Mouse (Mus musculus): ENCODE results near the gene Sdk2.
A peak's percentile ranks its signal among the peaks of the same experiment; 100 is the strongest.

The Sdk2 gene

DNA sequence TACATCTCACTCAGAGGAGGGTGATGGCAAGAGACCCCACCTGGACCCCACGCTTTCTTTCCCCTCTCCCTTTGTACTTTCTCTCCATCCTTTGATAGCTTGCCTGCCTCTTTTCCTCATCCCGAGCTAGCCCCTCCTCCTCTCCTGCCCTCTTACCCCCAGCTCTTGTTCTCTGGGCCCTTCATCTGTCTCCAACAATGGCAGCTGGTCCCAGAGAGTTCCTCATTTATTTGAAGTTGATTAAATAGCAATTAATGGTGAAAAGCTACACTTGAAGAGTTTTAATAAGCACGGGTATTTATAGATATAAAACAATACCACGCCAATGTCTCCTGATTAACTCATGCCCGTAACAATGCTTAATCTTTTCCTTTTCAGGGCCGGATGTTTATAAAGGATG, 222.9 kb downstream of the Sdk2 start:
- DNase-seq (ENCODE audit: low spot score in 2 of 2): no peak

- DNase-seq (ENCODE audit: low spot score in 2 of 2): no peak
Observed at GRCm38 (mm10) chr11:113842879-113843278, 224.0 kb downstream of the Sdk2 start.

DNA sequence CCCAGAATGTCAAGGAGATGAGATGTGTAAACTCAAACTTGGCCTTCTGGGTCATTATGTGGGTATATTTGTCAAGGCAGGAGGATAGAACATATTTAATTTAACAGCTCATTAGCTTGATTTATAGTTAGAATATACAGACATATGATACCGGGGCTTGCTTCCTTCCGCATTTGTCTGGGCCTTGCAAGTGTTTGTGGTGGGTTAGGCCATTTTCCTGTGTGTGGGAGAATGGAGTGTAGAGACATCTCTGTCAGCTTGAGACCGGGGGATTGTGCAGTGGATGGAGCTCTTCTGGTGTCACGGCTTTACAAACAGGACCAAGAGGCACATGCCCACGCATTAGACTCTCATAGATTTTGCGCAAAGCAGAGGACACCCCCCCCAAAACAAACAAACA, 235.2 kb downstream of the Sdk2 start:
- no peak for DNase-seq (ENCODE audit: low spot score in 2 of 2)

GRCm38 (mm10) chr11:113828081-113828554, 238.7 kb downstream of the Sdk2 start:
- no peak for DNase-seq (ENCODE audit: low spot score in 2 of 2)

- DNase-seq (ENCODE audit: low spot score in 2 of 2): no peak
Observed at GRCm38 (mm10) chr11:113820005-113820404, 246.8 kb downstream of the Sdk2 start.

- DNase-seq (ENCODE audit: low spot score in 2 of 2): no peak
Observed at GRCm38 (mm10) chr11:113819001-113819400, 247.8 kb downstream of the Sdk2 start.

- no peak for DNase-seq (ENCODE audit: low spot score in 2 of 2)
Observed at GRCm38 (mm10) chr11:113816971-113817548, 249.8 kb downstream of the Sdk2 start.

DNA sequence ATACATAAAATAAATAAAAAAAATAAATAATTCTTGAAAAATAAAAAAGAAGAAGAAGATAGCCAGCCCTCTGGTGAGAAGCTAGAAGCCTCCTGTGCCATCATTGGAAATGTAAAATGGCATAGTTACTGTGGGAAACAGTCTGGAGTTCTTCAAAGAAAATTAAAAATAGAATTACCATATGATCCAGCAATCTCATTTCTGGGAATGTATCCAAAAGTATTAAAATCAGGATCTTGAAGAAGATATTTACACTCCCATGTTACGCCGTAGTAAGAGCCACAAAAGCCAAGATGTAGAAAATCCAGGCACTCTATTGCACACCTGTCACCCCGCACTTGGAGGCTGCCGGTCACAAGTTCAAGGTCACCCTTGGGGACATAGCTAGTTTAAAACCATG, 250.4 kb downstream of the Sdk2 start:
- no peak for DNase-seq (ENCODE audit: low spot score in 2 of 2)

DNA sequence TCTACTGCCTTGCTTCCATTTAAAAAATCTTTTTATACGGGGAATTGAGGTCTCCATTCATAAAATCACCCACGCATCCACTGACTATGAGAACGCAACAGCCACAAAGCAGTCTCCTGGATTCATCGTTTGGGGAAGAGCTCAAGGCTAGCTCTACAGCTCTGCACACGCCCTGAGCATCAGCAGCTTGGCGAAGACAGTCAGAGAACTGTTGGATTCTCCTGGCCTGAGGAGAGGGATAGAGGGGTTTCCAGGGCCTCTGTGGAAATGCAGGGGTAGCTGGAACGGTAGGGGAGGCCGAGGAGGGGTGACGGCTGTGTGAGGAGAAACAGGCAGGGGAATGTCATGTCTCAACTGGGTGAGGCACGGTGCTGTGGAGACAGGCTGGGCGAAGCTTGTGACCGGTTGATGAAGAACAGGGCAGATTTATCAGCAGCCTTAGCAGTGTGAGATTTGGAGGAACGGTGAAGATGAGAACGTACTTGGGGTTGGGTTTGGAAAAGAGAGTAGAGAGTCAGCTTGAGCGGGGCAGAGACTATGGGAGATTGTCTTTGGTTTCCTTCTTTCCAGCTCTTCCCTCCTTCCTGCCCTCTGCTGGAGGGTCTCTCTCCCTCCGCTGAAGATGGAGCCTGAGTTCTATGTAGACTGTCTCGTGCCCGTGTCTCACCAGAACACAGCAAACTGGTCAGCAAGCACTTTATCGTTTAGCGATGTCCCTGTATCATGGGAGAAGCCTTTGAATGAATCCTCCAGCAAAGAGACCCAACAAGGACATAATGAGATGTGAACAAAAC, 255.1 kb downstream of the Sdk2 start:
- DNase-seq (ENCODE audit: low spot score in 2 of 2): no peak

GRCm38 (mm10) chr11:113810638-113811545, 256.0 kb downstream of the Sdk2 start:
- DNase-seq (ENCODE audit: low spot score in 2 of 2): peak; percentile 58 to 81

DNA sequence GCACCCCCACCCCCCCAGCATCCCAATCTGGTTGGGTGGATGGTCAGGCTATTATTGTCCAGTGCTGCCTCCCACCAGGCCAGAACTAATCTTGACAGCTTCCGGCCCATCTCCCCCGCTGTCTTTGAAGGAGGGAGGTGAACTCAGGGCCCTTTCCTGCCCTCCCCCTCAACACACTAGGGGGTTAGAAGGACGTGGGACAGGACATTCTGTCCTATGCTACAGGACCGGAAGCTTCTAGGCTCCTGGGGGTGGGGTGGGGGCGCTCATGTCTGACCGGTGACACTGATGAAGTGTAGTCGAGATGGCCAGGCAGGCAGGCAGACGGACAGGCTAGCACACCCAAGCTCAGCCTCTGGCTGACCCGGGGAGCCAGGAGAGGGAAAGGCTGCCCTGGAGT, 259.8 kb downstream of the Sdk2 start:
- peak in 1 of 2 experiments; percentile 31 for DNase-seq (ENCODE audit: low spot score in 2 of 2)

DNA sequence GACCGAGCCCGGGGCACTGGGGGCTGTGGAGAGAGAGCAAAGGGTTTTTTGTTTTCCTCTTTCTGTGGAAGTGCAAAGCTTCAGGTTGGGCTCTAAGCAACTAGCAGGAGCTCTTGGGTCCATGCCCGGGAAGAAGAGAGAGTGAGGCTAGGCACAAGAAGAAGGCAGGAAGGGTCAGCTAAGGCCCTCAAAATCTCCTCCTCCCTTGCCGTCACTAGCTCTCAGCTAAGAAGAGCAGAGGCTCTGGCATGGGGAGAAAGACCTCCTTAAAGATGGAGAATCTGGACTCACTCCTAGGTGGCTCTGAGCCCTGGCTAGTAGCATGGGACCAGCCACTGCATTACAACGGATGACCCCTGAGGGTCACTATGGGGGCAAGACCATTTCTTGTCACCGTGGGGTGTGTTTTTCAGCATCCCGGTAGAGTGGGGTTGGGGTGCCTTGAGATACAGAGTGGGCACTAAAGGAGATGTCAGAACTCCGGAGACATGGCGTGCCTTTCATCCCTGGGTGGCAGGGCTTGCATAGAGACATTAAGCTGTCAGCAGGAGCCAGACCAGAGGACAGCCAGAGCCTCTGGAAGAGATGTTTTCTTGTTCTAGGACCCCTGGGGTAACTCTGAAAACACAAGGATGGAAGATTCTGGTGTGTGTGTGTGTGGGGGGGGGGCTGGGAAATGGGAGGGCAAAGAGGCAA, 260.3 kb downstream of the Sdk2 start:
- no peak for DNase-seq (ENCODE audit: low spot score in 2 of 2)

DNA sequence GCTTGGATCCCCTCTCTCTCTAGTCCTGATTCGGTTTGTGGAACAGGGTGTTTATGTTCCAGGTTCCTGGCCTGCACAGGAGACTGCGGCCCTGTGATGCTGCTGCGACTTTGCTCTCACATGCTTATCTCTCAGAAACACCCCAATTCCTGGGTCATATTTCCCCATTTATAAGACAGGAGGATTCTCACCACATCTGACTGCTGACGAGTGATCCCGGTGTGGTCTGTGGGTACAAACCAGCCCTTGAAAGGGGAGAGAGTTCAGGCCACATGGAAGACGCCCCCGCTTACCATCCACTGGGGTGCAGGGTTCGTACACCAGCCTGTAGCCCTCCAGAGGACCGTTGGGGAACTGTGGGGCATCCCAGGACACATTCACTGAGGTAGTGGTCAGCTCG, 260.9 kb downstream of the Sdk2 start:
- no peak for DNase-seq (ENCODE audit: low spot score in 2 of 2)

GRCm38 (mm10) chr11:113803321-113803941, 263.4 kb downstream of the Sdk2 start:
- no peak for DNase-seq (ENCODE audit: low spot score in 2 of 2)

GRCm38 (mm10) chr11:113802456-113802855, 264.4 kb downstream of the Sdk2 start:
- peak in 1 of 2 experiments; percentile 48 for DNase-seq (ENCODE audit: low spot score in 2 of 2)

GRCm38 (mm10) chr11:113800026-113800425, 266.8 kb downstream of the Sdk2 start:
- DNase-seq (ENCODE audit: low spot score in 2 of 2): no peak

- no peak for DNase-seq (ENCODE audit: low spot score in 2 of 2)
Observed at GRCm38 (mm10) chr11:113799041-113799447, 267.8 kb downstream of the Sdk2 start.

- no peak for DNase-seq (ENCODE audit: low spot score in 2 of 2)
Observed at GRCm38 (mm10) chr11:113798011-113798410, 268.8 kb downstream of the Sdk2 start.

DNA sequence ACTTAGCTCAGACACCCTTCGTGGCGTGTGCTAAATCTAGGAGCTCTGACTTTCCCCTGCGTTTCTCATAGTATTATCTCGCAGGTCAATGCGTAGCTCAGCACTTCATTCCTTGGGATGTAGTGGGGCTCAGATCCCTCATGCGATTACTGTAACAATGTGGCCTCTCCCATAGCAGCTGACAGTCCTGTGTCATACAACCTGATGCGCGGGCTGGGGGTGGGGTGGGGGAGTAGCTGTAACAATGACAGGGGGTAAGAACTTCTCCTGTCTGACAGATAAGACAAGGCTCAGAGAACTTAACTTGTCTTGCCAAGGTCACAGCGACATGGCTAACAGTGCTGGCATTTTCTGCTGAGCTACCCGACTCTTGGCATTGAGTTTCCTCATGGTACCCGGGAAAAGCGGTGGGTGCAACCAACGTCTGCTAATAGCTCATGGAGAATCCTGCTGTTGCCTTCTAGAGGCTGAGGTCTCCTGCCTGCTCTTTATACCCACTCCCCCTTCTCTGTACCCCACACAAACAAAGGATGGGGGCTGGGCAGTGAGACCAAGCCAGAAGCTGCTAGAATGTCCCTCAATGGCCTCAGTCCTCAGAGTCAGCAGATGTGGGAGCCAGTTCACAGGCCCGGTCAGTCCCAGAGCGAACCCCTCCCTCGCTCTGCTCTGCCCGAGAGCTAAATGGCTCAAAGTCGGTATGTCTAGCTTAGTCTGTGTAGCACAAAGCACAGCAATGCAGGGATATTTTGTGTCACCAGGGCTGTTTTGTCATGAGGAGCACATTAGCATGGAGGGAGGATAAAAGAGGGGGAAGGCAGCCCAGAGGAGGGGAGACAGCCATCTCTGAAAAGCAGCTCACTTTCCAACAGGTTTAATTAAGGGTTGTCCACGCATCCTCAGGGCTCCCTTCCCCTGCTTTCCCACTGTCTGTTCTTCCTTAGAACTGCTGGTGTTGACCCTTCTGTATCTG, 269.5 kb downstream of the Sdk2 start:
- no peak for DNase-seq (ENCODE audit: low spot score in 2 of 2)

- no peak for DNase-seq (ENCODE audit: low spot score in 2 of 2)
Observed at GRCm38 (mm10) chr11:113795846-113796245, 271.0 kb downstream of the Sdk2 start.

All from urinary bladder, postnatal 36 days (tissue).